Mouse (Mus musculus): ENCODE results near the gene Actb.

DNA sequence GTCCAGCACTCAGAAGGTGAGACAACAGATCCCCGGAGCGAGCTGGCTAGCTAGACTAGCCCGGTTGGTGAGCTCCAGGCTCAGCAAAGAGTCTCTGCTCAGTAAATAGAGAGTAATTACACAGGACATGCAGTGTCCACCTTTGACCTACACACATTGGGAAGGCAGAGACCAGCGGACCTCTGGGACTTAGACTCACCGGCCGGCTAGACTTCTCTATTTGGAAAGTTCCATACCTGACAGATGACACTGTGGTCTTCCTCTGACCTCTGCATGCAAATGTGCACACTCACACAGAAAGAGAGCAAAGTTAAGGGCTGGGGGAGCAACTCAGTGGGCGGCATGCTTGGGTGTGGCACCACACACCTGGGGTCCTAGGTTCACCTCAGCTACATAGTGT is 40.9 kb upstream of the Actb start:
- no peak for TF ChIP-seq CTCF (IDR thresholded peaks at IDR 0.05; ENCODE audit: extremely low read depth, insufficient read depth, low read length)
- no peak for TF ChIP-seq POLR2A (IDR thresholded peaks at IDR 0.05; ENCODE audit: extremely low read depth, insufficient read depth, low read length)

Measured in cortical plate, adult 2 months (tissue).